Mouse (Mus musculus) heart, embryonic 14.5 days (tissue): Measurements from ENCODE around the gene Zfp747. TPM values are rescaled to one million over a fixed set of nuclear protein-coding genes. Genes with fewer than 3 reads are reported as not detected.
"Not testable (repeated sequence)": the region's sequence is repeated elsewhere in the genome, so short reads cannot be mapped to it uniquely, and the experiment has no call there.

ENCODE experiments used
- ATAC-seq: fragments of 200-750 bp; cut with Nextera tagmentation; 2 replicates; pipeline ENCODE4 v1.8.0; 2017; ENCODE audit warnings: low read depth, moderate TSS enrichment; ENCODE audit not compliant: insufficient number of reproducible peaks, insufficient read depth, low FRiP score
- H3K27ac ChIP-seq, 2 experiments: fragments of 200-500 bp in 1 of 2; fragments of 300-500 bp in 1 of 2; sonication (generic) in 1 of 2; replicated peaks in 1 of 2; 2 replicates each; pipeline ENCODE4 v1.5.1; 2012 to 2014; ENCODE audit warnings: low read depth in 2 of 2, low read length in 2 of 2, control low read depth in 1 of 2, mild to moderate bottlenecking in 1 of 2, mixed read lengths in 1 of 2; ENCODE audit not compliant: control insufficient read depth in 1 of 2, insufficient read depth in 1 of 2
- H3K27me3 ChIP-seq: fragments of 300-500 bp; sonication (generic); 2 replicates; pipeline ENCODE4 v1.6.1; 2014; ENCODE audit warnings: mild to moderate bottlenecking, low read length, control low read depth; ENCODE audit not compliant: control insufficient read depth, insufficient read depth
- H3K36me3 ChIP-seq: fragments of 300-500 bp; sonication (generic); 2 replicates; pipeline ENCODE4 v1.6.1; 2014; ENCODE audit warnings: mild to moderate bottlenecking, control low read depth, low read length, mixed read lengths; ENCODE audit not compliant: control insufficient read depth, insufficient read depth
- H3K4me1 ChIP-seq, 2 experiments: fragments of 200-500 bp in 1 of 2; fragments of 300-500 bp in 1 of 2; sonication (generic) in 1 of 2; 2 replicates each; pipeline ENCODE4 v1.6.1; 2012 to 2014; ENCODE audit warnings: low read length in 2 of 2, control low read depth in 1 of 2, mixed read lengths in 1 of 2; ENCODE audit not compliant: control insufficient read depth in 2 of 2, insufficient read depth in 2 of 2
- H3K4me2 ChIP-seq: fragments of 300-500 bp; sonication (generic); 2 replicates; pipeline ENCODE4 v1.6.1; 2014; ENCODE audit warnings: mild to moderate bottlenecking, low read length
- H3K4me3 ChIP-seq, 2 experiments: fragments of 200-500 bp in 1 of 2; fragments of 300-500 bp in 1 of 2; sonication (generic) in 1 of 2; 2 replicates each; pipeline ENCODE4 v1.5.1; 2012 to 2014; ENCODE audit warnings: low read length in 2 of 2, mild to moderate bottlenecking in 2 of 2, control low read depth in 1 of 2, low read depth in 1 of 2, moderate library complexity in 1 of 2; ENCODE audit not compliant: control insufficient read depth in 1 of 2, insufficient read depth in 1 of 2
- H3K9ac ChIP-seq: fragments of 300-500 bp; sonication (generic); 2 replicates; pipeline ENCODE4 v1.6.1; 2014; ENCODE audit warnings: mild to moderate bottlenecking, low read length
- H3K9me3 ChIP-seq: fragments of 300-500 bp; sonication (generic); 2 replicates; pipeline ENCODE4 v1.6.1; 2016; ENCODE audit warnings: low read length, control low read depth; ENCODE audit not compliant: control insufficient read depth
- WGBS: fragments of 180-500 bp; shearing (Covaris S2); extraction: QIAGEN DNeasy Blood & Tissue Kit; methylation state at CpG from one replicate; pipeline ENCODE4 v1.1.7; 2014; 5-methylcytosine and 5-hydroxymethylcytosine counted together
- polyA plus RNA-seq: library from polyadenylated mRNA; unstranded; fragments of >200 nt; fragmentation: Nextera tagmentation; extraction: Ambion mirVana; gene quantifications from 2 replicates; pipeline ENCODE4 v1.2.1, GENCODE M21; 2014

Zfp747 gene
- polyA plus RNA-seq, 1 experiment from 2014 or later: 4.7 TPM

DNA sequence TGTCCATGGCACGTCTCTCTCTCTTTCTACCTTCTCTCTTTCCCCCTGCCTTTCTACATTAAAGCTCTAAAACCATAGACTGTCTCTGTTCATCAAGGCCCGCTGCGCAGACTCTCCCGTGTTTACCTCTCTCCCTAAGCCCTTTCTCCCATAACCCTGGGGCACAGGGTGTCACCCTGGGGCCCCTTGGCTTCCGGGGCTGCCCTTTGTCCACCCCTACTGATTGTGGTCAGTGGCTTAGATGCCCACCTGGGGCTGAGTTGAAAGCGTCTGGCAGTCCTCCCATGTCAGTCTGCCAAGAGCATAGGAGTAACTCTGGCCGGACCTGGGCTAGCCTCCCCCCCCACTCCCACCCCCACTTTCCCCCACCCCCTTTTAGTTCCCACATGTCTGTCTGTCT, 14.5 kb upstream of the Zfp747 start:
- no peaks in the 10 kb centered on the region for H3K27me3 ChIP-seq

DNA sequence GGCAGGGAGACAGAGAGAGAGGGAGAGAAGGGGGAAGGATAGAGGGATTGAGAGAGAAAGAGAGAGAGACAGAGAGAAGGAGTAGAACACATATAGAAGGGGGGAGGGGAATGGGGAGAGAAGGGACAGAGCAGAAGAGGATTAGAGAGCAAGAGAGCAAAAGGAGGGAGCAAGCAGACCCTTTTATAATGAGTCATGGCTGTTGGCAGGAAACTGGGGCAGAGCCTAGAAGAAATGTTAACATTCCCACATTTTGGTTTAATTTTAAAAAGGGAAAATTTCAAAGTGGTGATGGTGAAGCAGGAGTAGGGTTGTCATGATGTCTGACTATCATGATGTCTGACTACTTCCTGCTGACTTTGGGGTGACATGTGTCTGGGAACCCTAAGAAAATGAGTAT, 12.4 kb upstream of the Zfp747 start:
- Histone ChIP-seq H3K36me3 (peaks cover 20% of the 10 kb centered on the region; the same call in 1 of the 2 replicates), H3K4me1 (peaks cover 5 to 12% of the 10 kb centered on the region in 2 experiments; a peak in 2 of 4 replicates)
- H3K9me3 ChIP-seq, H3K27ac ChIP-seq, H3K9ac ChIP-seq, H3K4me3 ChIP-seq, H3K4me2 ChIP-seq, H3K27me3 ChIP-seq, ATAC-seq: not testable (repeated sequence)

More for the DNA sequence above, 14.5 kb upstream of the Zfp747 start:
- WGBS: 77% methylated on average over 7 of the region's 7 CpGs
- Histone ChIP-seq H3K4me3 (no peak overlapping the region), H3K9ac (no peak overlapping the region), H3K27ac (no peak overlapping the region), H3K4me1 (peaks cover 10 to 17% of the 10 kb centered on the region in 2 experiments), H3K4me2 (no peak overlapping the region), H3K9me3 (no peaks in the 10 kb centered on the region), H3K36me3 (peaks cover 12% of the 10 kb centered on the region; the same call in 1 of the 2 replicates)
- no peak for ATAC-seq

DNA sequence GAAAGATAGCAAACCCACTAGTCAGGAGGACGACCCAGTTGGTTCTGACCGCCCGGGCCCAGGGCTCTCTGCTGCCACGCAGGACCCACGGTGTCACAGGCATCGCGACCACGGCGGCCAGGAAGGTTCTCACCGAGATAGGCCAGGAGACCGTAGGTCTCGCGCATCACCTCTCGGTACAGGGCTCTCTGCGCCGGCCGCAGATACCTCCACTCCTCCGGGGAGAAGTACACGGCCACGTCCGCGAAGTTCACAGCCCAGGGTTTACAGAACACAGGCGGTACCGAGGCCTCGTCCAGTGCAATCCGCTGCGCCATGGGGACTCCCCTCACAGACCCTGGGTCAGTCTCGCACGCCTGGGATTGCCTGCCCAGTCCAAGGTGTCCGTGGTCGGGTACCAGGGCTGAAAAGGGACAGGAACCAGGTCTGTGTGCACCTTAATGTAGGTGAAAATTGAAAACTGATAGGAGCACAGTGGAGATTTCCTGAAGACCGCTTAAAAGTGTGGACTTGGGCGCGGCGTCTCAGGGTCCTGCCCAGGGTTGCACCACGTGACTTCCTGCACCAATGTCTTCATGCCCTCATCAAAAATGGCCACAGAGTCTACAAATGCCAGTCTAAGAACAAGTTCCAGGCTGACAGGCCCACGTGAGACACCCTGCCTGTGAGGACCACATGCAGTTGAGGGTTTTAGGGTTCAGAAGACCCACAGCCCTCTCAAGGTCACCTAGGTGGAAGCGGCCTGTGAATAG, 11.0 kb upstream of the Zfp747 start, which contains the start of gene 9130019O22Rik:
9130019O22Rik (minus strand) TSS at position 526 of the 752 bp plus-strand sequence.
- peaks cover 0 to 5% of the 10 kb centered on the region in 2 experiments; a peak in 1 of 4 replicates for H3K4me1 ChIP-seq
- peak within 1 kb of the TSS; percentile 74 for H3K4me2 ChIP-seq
- H3K4me3 ChIP-seq: peak within 1 kb of the TSS; percentile 58 to 82
- no peaks in the 10 kb centered on the region for H3K27me3 ChIP-seq
- H3K9ac ChIP-seq: peak within 1 kb of the TSS; percentile 80
- WGBS: 9% methylated on average over 38 of the region's 38 CpGs
- no peaks in the 10 kb centered on the region for H3K9me3 ChIP-seq
- H3K27ac ChIP-seq: no peak within 1 kb of the TSS
- ATAC-seq: peak; percentile 87
- peaks cover 21% of the 10 kb centered on the region; the same call in 1 of the 2 replicates for H3K36me3 ChIP-seq

DNA sequence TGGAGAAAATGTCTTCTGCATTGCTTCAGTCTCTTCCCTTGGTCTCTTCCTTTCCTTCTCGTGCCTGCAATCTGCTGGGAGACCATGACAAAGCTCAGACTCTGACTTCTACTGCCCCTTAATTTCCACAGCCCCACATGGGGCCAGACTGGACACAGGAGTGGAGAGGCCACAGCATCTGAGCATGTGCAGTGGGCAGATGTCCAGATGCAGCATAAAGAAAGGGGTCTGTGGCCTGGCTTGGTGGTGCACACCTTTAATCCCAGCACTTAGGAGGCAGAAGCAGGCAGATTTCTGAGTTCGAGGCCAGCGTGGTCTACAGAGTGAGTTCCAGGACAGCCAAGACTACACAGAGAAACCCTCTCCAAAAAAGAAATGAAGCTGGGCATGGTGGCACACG, 9.7 kb upstream of the Zfp747 start:
- H3K27me3 ChIP-seq, H3K9ac ChIP-seq, H3K9me3 ChIP-seq, H3K27ac ChIP-seq, ATAC-seq, H3K4me1 ChIP-seq, H3K4me3 ChIP-seq: not testable (repeated sequence)
- Histone ChIP-seq H3K36me3 (0 out of 2 replicates have a peak, but pooled peaks cover 13% of the 10 kb centered on the region), H3K4me2 (0 out of 2 replicates have a peak overlapping the region, but pooled peaks have one; percentile 74)
- WGBS: 92% methylated on average over 4 of the region's 4 CpGs

DNA sequence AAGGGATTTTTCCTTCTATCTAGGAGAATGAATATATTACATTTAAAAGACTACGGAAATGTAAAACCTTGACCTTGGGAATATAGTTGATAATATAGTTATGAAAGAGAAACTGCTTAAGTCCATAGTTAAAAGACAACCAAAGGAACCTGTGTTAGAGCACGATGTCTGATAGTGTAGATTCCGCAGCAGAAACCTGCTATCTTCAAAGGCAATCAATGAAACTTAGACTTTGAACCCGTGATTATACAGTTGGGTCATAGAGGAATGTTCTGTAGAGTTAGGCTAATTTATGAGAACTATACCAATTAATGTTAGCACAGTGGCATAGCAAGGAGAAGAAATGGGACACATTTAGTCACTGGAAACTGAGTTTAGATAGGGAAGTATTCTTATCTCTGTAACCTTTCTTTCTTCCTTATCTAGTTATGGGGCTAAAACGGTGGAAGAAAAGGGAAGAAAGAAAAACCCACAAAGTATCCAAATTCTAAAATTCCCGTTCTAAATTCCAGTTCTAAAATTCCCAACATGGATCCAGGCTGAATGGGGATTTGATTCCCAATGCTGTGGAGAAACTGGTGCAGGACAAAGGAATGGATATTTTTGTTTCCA, 2.6 kb upstream of the Zfp747 start:
- Histone ChIP-seq H3K9me3 (no peaks in the 10 kb centered on the region), H3K4me3 (no peak overlapping the region), H3K9ac (no peak overlapping the region), H3K4me1 (no peaks in the 10 kb centered on the region; a peak in 1 of 4 replicates), H3K36me3 (0 out of 2 replicates have a peak, but pooled peaks cover 11% of the 10 kb centered on the region), H3K27me3 (no peaks in the 10 kb centered on the region), H3K27ac (no peak overlapping the region), H3K4me2 (no peak overlapping the region)
- WGBS: 61% methylated on average over 6 of the region's 6 CpGs
- no peak for ATAC-seq

DNA sequence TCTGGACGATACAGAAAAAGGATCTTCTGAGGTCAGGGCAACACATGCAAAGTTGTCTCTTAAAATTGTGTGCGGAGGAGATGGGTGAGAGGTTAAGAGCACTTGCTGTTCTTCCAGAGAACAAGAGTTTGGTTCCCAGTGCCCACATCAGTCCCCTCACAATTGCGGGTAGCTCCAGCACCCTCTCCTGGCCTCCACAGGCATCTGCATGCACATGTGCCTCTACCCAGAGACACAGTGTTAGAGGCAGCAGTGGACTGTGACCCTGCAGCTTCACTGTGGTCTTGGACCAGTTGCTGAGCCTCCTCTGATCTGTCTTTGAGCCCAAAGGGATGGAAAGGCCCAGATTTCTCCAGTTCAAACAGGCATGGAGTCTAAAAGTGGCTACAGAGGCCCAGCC, 4.0 kb downstream of the Zfp747 start:
- H3K9me3 ChIP-seq, H3K4me2 ChIP-seq, H3K36me3 ChIP-seq, H3K4me1 ChIP-seq, H3K27ac ChIP-seq, ATAC-seq, H3K27me3 ChIP-seq, H3K4me3 ChIP-seq, H3K9ac ChIP-seq: not testable (repeated sequence)
- WGBS: 80% methylated on average over 3 of the region's 3 CpGs

DNA sequence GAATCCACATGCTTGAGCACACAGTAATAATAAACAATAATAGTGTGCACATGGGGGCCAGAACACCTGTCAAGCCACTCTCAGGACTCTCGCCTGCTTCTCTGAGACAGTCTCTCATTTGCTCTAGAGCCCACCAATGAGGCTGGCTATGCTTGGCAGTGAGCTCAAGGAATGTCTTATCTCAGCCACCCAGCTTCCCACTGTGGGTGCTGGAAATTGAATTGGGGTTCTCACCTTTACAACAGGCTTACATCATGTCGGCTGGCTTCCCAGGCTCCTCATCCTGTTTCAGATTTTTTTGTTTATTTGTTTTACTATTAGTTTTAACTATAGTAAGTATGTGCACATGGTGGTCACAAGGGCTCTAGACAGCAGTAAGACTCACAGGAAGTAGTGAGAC, 4.6 kb downstream of the Zfp747 start:
- WGBS: 64% methylated on average over 2 of the region's 2 CpGs
- Histone ChIP-seq H3K4me2 (no peak overlapping the region), H3K4me3 (no peak overlapping the region), H3K9ac (no peak overlapping the region), H3K4me1 (no peaks in the 10 kb centered on the region; a peak in 2 of 4 replicates), H3K9me3 (no peaks in the 10 kb centered on the region), H3K36me3 (0 out of 2 replicates have a peak, but pooled peaks cover 7% of the 10 kb centered on the region), H3K27ac (no peak overlapping the region), H3K27me3 (no peaks in the 10 kb centered on the region)
- no peak for ATAC-seq
